Mouse (Mus musculus): ENCODE data around the gene Ppp1r35. TPM values are rescaled to one million over a fixed set of nuclear protein-coding genes. Genes with fewer than 3 reads are reported as not detected.
A peak's percentile ranks its signal among the peaks of the same experiment; 100 is the strongest.
"Not testable (repeated sequence)": the region's sequence is repeated elsewhere in the genome, so short reads cannot be mapped to it uniquely, and the experiment has no call there.

The Ppp1r35 gene
- polyA plus RNA-seq, 1 experiment, result 120 TPM

GRCm38 (mm10) chr5:137746282-137746850, 32.3 kb upstream of the Ppp1r35 start:
- DNase-seq, result peak; percentile 66
- Histone ChIP-seq H3K27ac (ENCODE audit: control insufficient read depth, insufficient read depth, low read length) (peak overlapping the region; percentile 94), H3K27me3 (ENCODE audit: control insufficient read depth, insufficient read depth, low read length) (no peaks in the 10 kb centered on the region), H3K36me3 (ENCODE audit: control insufficient read depth, insufficient read depth, low read length) (peaks cover 14% of the 10 kb centered on the region), H3K4me1 (replicated peaks; ENCODE audit: control insufficient read depth, insufficient read depth, low read length) (peaks cover 18% of the 10 kb centered on the region), H3K4me3 (ENCODE audit: control insufficient read depth, insufficient read depth, low read length) (peak overlapping the region; percentile 97)
- WGBS, result under 1% methylated on average over 20 of the region's 20 CpGs
- TF ChIP-seq POLR2A (IDR thresholded peaks at IDR 0.05; ENCODE audit: control insufficient read depth, extremely low read depth, insufficient read depth, low read length, poor library complexity), result no peak
- TF ChIP-seq CTCF (IDR thresholded peaks at IDR 0.05; ENCODE audit: borderline replicate concordance, control insufficient read depth, extremely low read depth, insufficient read depth, low read length, poor library complexity), result no peak

- Histone ChIP-seq H3K27ac (ENCODE audit: control insufficient read depth, insufficient read depth, low read length) (peak overlapping the region; percentile 94), H3K4me3 (ENCODE audit: control insufficient read depth, insufficient read depth, low read length) (peak overlapping the region; percentile 97), H3K4me1 (replicated peaks; ENCODE audit: control insufficient read depth, insufficient read depth, low read length) (peaks cover 16% of the 10 kb centered on the region), H3K36me3 (ENCODE audit: control insufficient read depth, insufficient read depth, low read length) (peaks cover 19% of the 10 kb centered on the region), H3K27me3 (ENCODE audit: control insufficient read depth, insufficient read depth, low read length) (no peaks in the 10 kb centered on the region)
- no peak for DNase-seq
- TF ChIP-seq CTCF (IDR thresholded peaks at IDR 0.05; ENCODE audit: borderline replicate concordance, control insufficient read depth, extremely low read depth, insufficient read depth, low read length, poor library complexity), result no peak
- no peak for TF ChIP-seq POLR2A (IDR thresholded peaks at IDR 0.05; ENCODE audit: control insufficient read depth, extremely low read depth, insufficient read depth, low read length, poor library complexity)
- under 1% methylated on average over 16 of the region's 16 CpGs for whole genome bisulfite sequencing
Measured at GRCm38 (mm10) chr5:137746851-137747325, 31.8 kb upstream of the Ppp1r35 start.

GRCm38 (mm10) chr5:137747326-137747961, 31.2 kb upstream of the Ppp1r35 start:
- 0% methylated on average over 26 of the region's 26 CpGs for WGBS
- no peak; the same call in 1 of the 2 replicates for TF ChIP-seq CTCF (IDR thresholded peaks at IDR 0.05; ENCODE audit: borderline replicate concordance, control insufficient read depth, extremely low read depth, insufficient read depth, low read length, poor library complexity)
- no peak; the same call in 1 of the 2 replicates for TF ChIP-seq POLR2A (IDR thresholded peaks at IDR 0.05; ENCODE audit: control insufficient read depth, extremely low read depth, insufficient read depth, low read length, poor library complexity)
- H3K36me3 ChIP-seq (ENCODE audit: control insufficient read depth, insufficient read depth, low read length), result peaks cover 25% of the 10 kb centered on the region
- peak overlapping the region; percentile 97 for H3K4me3 ChIP-seq (ENCODE audit: control insufficient read depth, insufficient read depth, low read length)
- DNase-seq, result peak; percentile 82
- peak overlapping the region; percentile 94 for H3K27ac ChIP-seq (ENCODE audit: control insufficient read depth, insufficient read depth, low read length)
- no peaks in the 10 kb centered on the region for H3K27me3 ChIP-seq (ENCODE audit: control insufficient read depth, insufficient read depth, low read length)
- peaks cover 16% of the 10 kb centered on the region for H3K4me1 ChIP-seq (replicated peaks; ENCODE audit: control insufficient read depth, insufficient read depth, low read length)

- Histone ChIP-seq H3K27ac (ENCODE audit: control insufficient read depth, insufficient read depth, low read length) (peak overlapping the region; percentile 94), H3K4me1 (replicated peaks; ENCODE audit: control insufficient read depth, insufficient read depth, low read length) (peaks cover 19% of the 10 kb centered on the region), H3K27me3 (ENCODE audit: control insufficient read depth, insufficient read depth, low read length) (no peaks in the 10 kb centered on the region), H3K36me3 (ENCODE audit: control insufficient read depth, insufficient read depth, low read length) (peaks cover 33% of the 10 kb centered on the region), H3K4me3 (ENCODE audit: control insufficient read depth, insufficient read depth, low read length) (peak overlapping the region; percentile 97)
- DNase-seq, result peak; percentile 46
- TF ChIP-seq POLR2A (IDR thresholded peaks at IDR 0.05; ENCODE audit: control insufficient read depth, extremely low read depth, insufficient read depth, low read length, poor library complexity), result no peak
- TF ChIP-seq CTCF (IDR thresholded peaks at IDR 0.05; ENCODE audit: borderline replicate concordance, control insufficient read depth, extremely low read depth, insufficient read depth, low read length, poor library complexity), result 0 out of 2 replicates have a peak, but pooled peaks have one; percentile 17
- WGBS, result 3% methylated on average over 5 of the region's 5 CpGs
Measured at GRCm38 (mm10) chr5:137748130-137748770, 30.4 kb upstream of the Ppp1r35 start.

GRCm38 (mm10) chr5:137749196-137749836, 29.3 kb upstream of the Ppp1r35 start:
- H3K27me3 ChIP-seq (ENCODE audit: control insufficient read depth, insufficient read depth, low read length), result no peaks in the 10 kb centered on the region
- H3K4me3 ChIP-seq (ENCODE audit: control insufficient read depth, insufficient read depth, low read length), result peak overlapping the region; percentile 97
- peak overlapping the region; percentile 94 for H3K27ac ChIP-seq (ENCODE audit: control insufficient read depth, insufficient read depth, low read length)
- H3K4me1 ChIP-seq (replicated peaks; ENCODE audit: control insufficient read depth, insufficient read depth, low read length), result peaks cover 22% of the 10 kb centered on the region
- peak; percentile 67 for DNase-seq
- WGBS, result 6% methylated on average over 6 of the region's 6 CpGs
- H3K36me3 ChIP-seq (ENCODE audit: control insufficient read depth, insufficient read depth, low read length), result peaks cover 43% of the 10 kb centered on the region
- TF ChIP-seq CTCF (IDR thresholded peaks at IDR 0.05; ENCODE audit: borderline replicate concordance, control insufficient read depth, extremely low read depth, insufficient read depth, low read length, poor library complexity) (no peak), POLR2A (IDR thresholded peaks at IDR 0.05; ENCODE audit: control insufficient read depth, extremely low read depth, insufficient read depth, low read length, poor library complexity) (no peak)

GRCm38 (mm10) chr5:137750212-137750611, 28.4 kb upstream of the Ppp1r35 start:
- WGBS, result 95% methylated on average over 7 of the region's 8 CpGs
- H3K27me3 ChIP-seq (ENCODE audit: control insufficient read depth, insufficient read depth, low read length); H3K4me3 ChIP-seq (ENCODE audit: control insufficient read depth, insufficient read depth, low read length); H3K27ac ChIP-seq (ENCODE audit: control insufficient read depth, insufficient read depth, low read length); DNase-seq: not testable (repeated sequence)
- Histone ChIP-seq H3K36me3 (ENCODE audit: control insufficient read depth, insufficient read depth, low read length) (peaks cover 46% of the 10 kb centered on the region), H3K4me1 (replicated peaks; ENCODE audit: control insufficient read depth, insufficient read depth, low read length) (peaks cover 22% of the 10 kb centered on the region)

Data from thymus, adult 2 months (tissue).